Mouse (Mus musculus) c-Kit-negative CD71-positive TER-119-positive erythroid progenitor cells, embryonic 14.5 days (primary cell): Measurements from ENCODE around the gene Zdhhc4.

ENCODE experiments used
- DNase-seq: peaks from one replicate; pipeline ENCODE4 v3.0.0-alpha.2; 2013; ENCODE audit warnings: low read depth, low spot score

Gene Zdhhc4

DNA sequence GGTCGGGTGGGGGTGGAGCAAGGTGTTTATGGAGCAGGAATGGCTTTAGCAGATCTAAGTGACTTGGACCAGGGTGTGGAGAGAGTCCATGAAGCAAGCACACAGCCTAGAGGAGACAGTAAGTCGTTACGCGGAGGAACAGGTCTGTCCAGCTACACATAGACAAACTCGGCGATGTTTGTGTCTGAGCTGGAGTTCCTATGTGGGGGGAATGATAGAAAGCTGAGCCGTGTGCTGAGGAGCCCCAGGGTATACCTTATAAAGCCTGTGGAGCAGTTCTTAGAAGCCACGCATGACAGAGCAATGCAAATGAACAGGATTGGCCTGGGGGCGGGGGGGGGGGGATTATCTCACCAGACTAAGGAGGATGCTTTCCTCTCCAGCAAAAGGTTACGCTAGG, 49.8 kb downstream of the Zdhhc4 start:
- DNase-seq = no peak

GRCm38 (mm10) chr5:143275761-143276160, 53.3 kb downstream of the Zdhhc4 start:
- no peak for DNase-seq

DNA sequence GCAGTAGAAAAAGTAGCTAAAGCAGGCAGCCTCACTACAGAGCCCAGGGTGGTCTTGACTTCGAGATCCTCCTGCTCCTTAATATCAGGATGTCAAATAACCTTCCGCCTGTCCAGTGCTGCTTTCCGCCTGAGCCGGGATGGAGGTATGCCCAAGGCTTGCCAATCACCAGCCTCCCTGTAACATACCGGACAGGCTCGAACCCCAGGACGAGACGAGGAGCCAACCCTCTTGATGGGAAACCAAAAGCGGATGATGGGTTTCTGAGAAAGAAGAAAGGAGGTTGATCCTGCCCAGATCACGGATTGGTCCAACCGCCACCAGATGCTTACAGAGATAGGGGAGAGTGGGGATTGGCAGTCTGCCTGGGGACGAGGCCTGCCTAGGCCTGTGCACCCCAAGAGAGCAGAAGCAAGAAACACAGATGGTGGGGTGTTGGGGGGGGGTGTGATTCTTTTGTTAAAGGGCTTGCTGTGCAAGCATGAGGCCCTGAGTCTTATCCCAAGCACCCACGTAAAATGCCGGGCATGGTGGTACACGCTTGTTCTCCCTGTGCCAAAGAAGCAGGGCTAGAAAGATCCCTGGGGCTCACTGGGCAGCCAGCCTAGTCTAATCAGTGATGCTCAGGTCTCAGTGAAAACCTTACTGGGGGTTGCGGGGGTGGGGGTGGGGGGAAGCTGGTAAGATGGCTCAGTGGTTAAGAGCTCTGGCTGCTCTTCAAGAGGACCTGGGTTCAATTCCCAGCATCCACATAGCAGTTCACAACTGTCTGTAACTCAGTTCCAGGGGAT, 56.3 kb downstream of the Zdhhc4 start:
- DNase-seq = no peak

- no peak for DNase-seq
Observed at GRCm38 (mm10) chr5:143272108-143272507, 56.9 kb downstream of the Zdhhc4 start.

DNA sequence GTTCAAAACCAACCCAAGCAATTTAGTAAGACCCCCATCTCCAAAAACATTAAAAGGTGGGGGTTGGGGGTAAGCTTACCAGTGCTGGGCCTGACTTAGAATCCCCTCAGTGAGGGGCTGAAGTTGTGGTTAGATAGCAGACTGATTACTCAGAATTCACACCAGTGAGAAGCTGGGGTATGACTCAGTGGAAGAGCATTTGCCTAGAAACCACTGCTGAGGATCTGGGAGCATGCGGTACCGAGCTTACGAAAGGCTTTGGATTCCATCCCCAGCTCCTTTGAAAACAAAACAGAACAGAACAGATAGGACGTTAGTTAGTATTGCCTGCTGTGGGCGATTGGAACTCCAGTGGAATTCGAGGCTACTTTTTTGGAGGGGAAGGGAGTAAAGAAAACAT, 57.4 kb downstream of the Zdhhc4 start:
- no peak for DNase-seq

DNA sequence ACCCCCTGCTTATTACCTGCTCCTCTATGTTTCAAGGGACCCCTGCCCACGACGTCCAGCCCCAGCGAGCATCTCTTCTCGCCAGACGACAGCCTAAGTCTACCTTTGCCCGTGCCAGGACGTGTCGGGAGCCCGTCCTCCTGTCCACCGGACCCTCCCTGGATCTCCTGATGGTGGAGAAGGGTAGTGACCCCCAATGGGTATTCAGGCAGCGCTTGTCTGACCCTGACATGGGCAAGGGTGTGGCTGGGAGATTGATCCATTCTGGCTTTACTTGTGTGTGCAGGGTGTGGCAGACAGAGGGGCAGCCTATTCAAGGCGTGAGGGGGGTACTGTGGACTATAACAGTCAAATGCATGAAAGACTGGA, 58.9 kb downstream of the Zdhhc4 start:
- no peak for DNase-seq

- no peak for DNase-seq
Observed at GRCm38 (mm10) chr5:143269363-143270150, 59.5 kb downstream of the Zdhhc4 start, which contains the start of gene Zfp316. TSS of gene Zfp316 (minus strand) at chr5:143270022.

DNA sequence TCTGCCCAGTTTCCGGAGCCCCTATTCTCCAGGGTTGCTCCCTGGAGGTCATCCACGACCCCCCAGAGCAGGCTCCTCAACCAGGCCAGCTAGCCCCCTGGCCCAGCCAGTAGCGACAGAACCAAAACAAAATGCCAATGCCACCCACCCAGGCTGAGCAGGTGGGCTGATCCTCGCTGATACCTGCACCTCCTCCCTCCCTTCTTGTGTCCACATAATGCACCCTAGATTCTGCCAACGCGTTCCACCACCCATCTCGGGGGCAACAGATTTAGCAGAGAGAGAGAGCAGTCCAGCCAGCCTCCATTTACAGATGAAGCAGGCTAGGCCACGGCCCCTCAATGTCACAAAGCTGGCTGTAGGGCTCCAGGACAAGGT, 60.1 kb downstream of the Zdhhc4 start:
- no peak for DNase-seq

DNA sequence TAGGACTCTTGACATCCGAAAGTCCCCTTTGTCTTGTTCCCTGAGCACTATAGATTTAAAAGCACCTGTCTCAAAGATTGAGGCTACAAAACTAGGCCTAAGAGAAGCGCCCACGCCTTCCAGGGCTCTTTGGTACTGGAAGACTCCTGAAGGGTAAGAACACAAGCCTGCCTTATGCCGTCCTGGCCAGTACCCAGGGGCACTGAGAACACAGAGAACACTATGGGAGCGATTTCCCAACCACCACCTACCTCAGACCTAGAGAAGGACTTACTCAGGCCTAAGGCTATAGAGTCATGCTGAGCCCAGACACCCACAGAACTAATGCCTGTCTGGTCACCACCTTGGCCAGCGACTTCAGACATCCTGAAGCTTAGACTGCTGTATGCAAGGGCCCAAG, 62.3 kb downstream of the Zdhhc4 start:
- no peak for DNase-seq
